Mouse (Mus musculus): ENCODE measurements around the gene Pih1d1.

- 0 out of 4 replicates have a peak, but pooled peaks of 1 of the 2 experiments have one; percentile 5 for TF ChIP-seq POLR2A (IDR thresholded peaks at IDR 0.05; ENCODE audit: control insufficient read depth in 1 of 2, insufficient read depth in 1 of 2, low read depth in 1 of 2, low read length in 2 of 2, poor library complexity in 1 of 2)
- no peak for TF ChIP-seq CTCF (IDR thresholded peaks at IDR 0.05 in 2 of 3, conservative IDR thresholded peaks at IDR 0.05 in 1 of 3; ENCODE audit: control insufficient read depth in 1 of 3, insufficient read depth in 1 of 3, low read depth in 2 of 3, low read length in 3 of 3, poor library complexity in 1 of 3, severe bottlenecking in 1 of 3)
- TF ChIP-seq SMC3 (IDR thresholded peaks at IDR 0.05; ENCODE audit: low read depth, low read length): no peak
- no peak for TF ChIP-seq BHLHE40 (IDR thresholded peaks at IDR 0.05; ENCODE audit: borderline replicate concordance, low read depth, low read length)
- no peak for TF ChIP-seq TCF12 (IDR thresholded peaks at IDR 0.05; ENCODE audit: low read depth, low read length)
- TF ChIP-seq MAX (IDR thresholded peaks at IDR 0.05; ENCODE audit: low read length): no peak
- no peak for TF ChIP-seq GATA1 (IDR thresholded peaks at IDR 0.05; ENCODE audit: low read depth, low read length)
- TF ChIP-seq ELF1 (IDR thresholded peaks at IDR 0.05; ENCODE audit: low read depth, low read length): no peak
- TF ChIP-seq ZKSCAN1 (IDR thresholded peaks at IDR 0.05; ENCODE audit: low read depth, low read length): no peak
- no peak for TF ChIP-seq JUND (IDR thresholded peaks at IDR 0.05; ENCODE audit: low read depth, low read length)
These were observed 32.1 kb upstream of the Pih1d1 start for GRCm38 (mm10) chr7:45121966-45122365.
